Mouse (Mus musculus): ENCODE data around the gene Samd7. TPM values are rescaled to one million over a fixed set of nuclear protein-coding genes. Genes with fewer than 3 reads are reported as not detected.

Samd7 gene
- not detected for polyA plus RNA-seq (2014; fragmentation: Illumina TruSeq; extraction: RNeasy Lipid Tissue Mini Kit (QIAGEN cat#74804); ENCODE audit: low read depth, low replicate concordance)

DNA sequence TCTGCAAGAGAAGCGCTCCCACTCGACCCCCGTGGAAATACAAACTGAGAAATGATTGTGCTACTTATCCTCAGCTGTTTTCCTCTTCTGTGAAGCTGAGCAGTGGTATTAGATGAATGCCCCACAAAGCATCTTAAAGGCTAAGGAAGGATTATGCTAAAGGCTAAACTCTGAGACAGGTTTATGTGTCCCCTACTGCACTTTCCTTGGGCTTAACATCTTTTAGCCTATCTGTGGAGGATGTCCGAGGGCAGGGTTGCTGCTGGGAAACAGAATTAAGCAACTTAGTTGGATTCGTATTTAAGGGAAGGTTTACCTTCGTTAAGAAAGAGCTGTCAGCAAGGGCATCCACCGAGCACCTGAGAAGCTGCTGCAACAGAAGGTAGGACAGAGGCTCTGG is at the start of gene Samd7:
Samd7 (plus strand) TSS at position 288 of the 400 bp plus-strand sequence.

DNA sequence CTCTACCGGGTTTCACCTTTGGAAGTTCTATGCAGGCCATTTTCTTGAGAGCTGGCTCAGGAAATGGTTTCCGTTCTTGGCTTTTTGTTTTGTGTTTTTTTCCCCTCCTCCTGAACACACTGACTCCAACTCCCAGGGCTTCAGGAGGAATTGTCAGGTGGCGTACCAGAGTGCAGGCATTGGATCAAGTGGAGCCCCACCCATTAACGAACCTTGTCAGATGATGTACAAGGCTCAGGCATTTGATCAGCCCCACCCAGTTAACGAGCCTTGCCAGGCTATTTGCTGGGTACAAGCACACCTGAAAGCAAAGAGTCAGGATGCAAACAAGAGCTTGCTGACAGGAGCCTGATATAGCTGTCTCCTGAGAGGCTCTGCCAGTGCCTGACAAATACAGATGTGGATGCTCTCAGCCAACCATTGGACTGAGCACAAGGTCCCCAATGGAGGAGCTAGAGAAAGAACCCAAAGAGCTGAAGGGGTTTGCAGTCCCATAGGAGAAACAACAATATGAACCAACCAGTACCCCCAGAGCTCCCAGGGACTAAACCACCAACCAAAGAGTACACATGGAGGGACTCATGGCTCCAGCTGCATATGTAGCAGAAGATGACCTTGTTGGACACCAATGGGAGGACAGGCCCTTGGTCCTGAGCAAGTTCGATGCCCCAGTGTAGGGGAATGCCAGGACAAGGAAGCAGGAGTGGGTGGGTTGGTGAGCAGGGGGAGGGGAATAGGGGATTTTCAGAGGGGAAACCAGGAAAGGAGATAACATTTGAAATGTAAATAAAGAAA is 46.2 kb upstream of the Samd7 start, which contains the start of gene Lrrc31:
Lrrc31 (minus strand) TSS at position 133 of the 795 bp plus-strand sequence.

DNA sequence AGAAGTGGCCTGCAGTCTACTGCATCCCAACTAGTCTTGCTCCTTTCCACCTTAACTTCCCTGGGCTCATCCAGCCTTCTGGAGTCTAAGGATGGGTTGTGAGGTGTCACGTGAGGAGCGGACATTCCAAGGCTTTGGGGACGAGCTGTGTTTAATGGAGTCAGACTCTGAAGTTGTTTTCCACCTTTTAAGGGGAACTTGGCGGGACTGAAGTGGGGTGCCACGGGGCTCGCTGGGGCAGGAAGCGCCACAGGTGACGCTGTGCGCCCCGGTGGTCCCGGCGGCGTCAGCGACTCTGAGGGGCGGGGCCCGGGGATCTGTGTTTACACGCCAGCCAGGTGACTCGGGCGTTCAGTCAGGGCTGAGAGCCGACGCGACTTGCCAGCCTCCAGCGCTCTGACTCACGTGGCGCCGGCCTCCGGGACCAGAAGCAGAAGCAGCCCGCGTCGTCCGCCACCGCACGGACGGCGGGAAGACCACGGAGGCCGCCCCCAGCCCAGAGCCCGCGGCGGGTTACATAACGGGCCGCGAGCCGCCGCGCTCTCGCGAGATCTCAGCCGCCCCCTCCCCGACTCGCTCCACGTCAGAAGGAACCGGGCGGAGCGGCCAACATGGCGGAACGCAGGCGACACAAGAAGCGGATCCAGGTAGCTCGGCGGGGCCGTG is 46.8 kb downstream of the Samd7 start, which contains the start of gene Sec62:
Sec62 (plus strand) TSS at position 139 of the 666 bp plus-strand sequence.

Other genes starting within 250 kb of the Samd7 start
- gene Mecom, start 198.3 kb upstream of the Samd7 start, polyA plus RNA-seq (2014; fragmentation: Illumina TruSeq; extraction: RNeasy Lipid Tissue Mini Kit (QIAGEN cat#74804); ENCODE audit: low read depth, low replicate concordance): 107 TPM
- gene Actrt3, start 146.4 kb upstream of the Samd7 start, polyA plus RNA-seq (2014; fragmentation: Illumina TruSeq; extraction: RNeasy Lipid Tissue Mini Kit (QIAGEN cat#74804); ENCODE audit: low read depth, low replicate concordance): not detected
- 38.6 TPM for gene Mynn, start 144.2 kb upstream of the Samd7 start, polyA plus RNA-seq (2014; fragmentation: Illumina TruSeq; extraction: RNeasy Lipid Tissue Mini Kit (QIAGEN cat#74804); ENCODE audit: low read depth, low replicate concordance)
- gene Lrriq4, start 101.8 kb upstream of the Samd7 start, polyA plus RNA-seq (2014; fragmentation: Illumina TruSeq; extraction: RNeasy Lipid Tissue Mini Kit (QIAGEN cat#74804); ENCODE audit: low read depth, low replicate concordance): not detected
- 0.22 TPM for gene Lrrc34, start 98.4 kb upstream of the Samd7 start, polyA plus RNA-seq (2014; fragmentation: Illumina TruSeq; extraction: RNeasy Lipid Tissue Mini Kit (QIAGEN cat#74804); ENCODE audit: low read depth, low replicate concordance)
- 28.7 TPM for gene Lrrc31, start 46.5 kb upstream of the Samd7 start, polyA plus RNA-seq (2014; fragmentation: Illumina TruSeq; extraction: RNeasy Lipid Tissue Mini Kit (QIAGEN cat#74804); ENCODE audit: low read depth, low replicate concordance)
- gene Sec62, start 46.6 kb downstream of the Samd7 start, polyA plus RNA-seq (2014; fragmentation: Illumina TruSeq; extraction: RNeasy Lipid Tissue Mini Kit (QIAGEN cat#74804); ENCODE audit: low read depth, low replicate concordance): 187 TPM
- gene Gpr160, start 109.7 kb downstream of the Samd7 start, polyA plus RNA-seq (2014; fragmentation: Illumina TruSeq; extraction: RNeasy Lipid Tissue Mini Kit (QIAGEN cat#74804); ENCODE audit: low read depth, low replicate concordance): 51.6 TPM
- 52.6 TPM for gene Phc3, start 223.1 kb downstream of the Samd7 start, polyA plus RNA-seq (2014; fragmentation: Illumina TruSeq; extraction: RNeasy Lipid Tissue Mini Kit (QIAGEN cat#74804); ENCODE audit: low read depth, low replicate concordance)
- gene Prkci, start 249.5 kb downstream of the Samd7 start, polyA plus RNA-seq (2014; fragmentation: Illumina TruSeq; extraction: RNeasy Lipid Tissue Mini Kit (QIAGEN cat#74804); ENCODE audit: low read depth, low replicate concordance): 142 TPM

Measured in sigmoid colon, adult 10 weeks (tissue).